Mouse (Mus musculus): ENCODE data around the gene Purb. TPM values are rescaled to one million over a fixed set of nuclear protein-coding genes. Genes with fewer than 3 reads are reported as not detected.
A peak's percentile ranks its signal among the peaks of the same experiment; 100 is the strongest.
"Not testable (repeated sequence)": the region's sequence is repeated elsewhere in the genome, so short reads cannot be mapped to it uniquely, and the experiment has no call there.

The Purb gene
- polyA plus RNA-seq, 1 experiment from 2014 or later, result 25.9 TPM

GRCm38 (mm10) chr11:6430186-6430585, 45.5 kb downstream of the Purb start:
- no peak overlapping the region for H3K4me3 ChIP-seq (ENCODE audit: low read depth, low read length)
- H3K9ac ChIP-seq, result no peak overlapping the region
- H3K9me3 ChIP-seq (ENCODE audit: low read depth, low read length), result no peaks in the 10 kb centered on the region
- no peak for ATAC-seq (ENCODE audit: insufficient read depth)
- H3K4me1 ChIP-seq (ENCODE audit: insufficient read depth), result no peaks in the 10 kb centered on the region
- peaks cover 96% of the 10 kb centered on the region for H3K36me3 ChIP-seq (ENCODE audit: insufficient read depth)
- DNase-seq, result no peak
- 91% methylated on average over 7 of the region's 7 CpGs for WGBS
- no peak overlapping the region for H3K27ac ChIP-seq (ENCODE audit: low read depth)
- no peak overlapping the region for H3K4me2 ChIP-seq
- H3K27me3 ChIP-seq (ENCODE audit: insufficient read depth, low read length), result no peaks in the 10 kb centered on the region
- no peak for TF ChIP-seq CTCF (IDR thresholded peaks at IDR 0.05; ENCODE audit: low read depth)

- peaks cover 63% of the 10 kb centered on the region for H3K36me3 ChIP-seq (ENCODE audit: insufficient read depth)
- 66% methylated on average over 2 of the region's 2 CpGs for WGBS
- no peak for DNase-seq
- no peak for ATAC-seq (ENCODE audit: insufficient read depth)
- TF ChIP-seq CTCF (IDR thresholded peaks at IDR 0.05; ENCODE audit: low read depth), result no peak
- no peaks in the 10 kb centered on the region for H3K9me3 ChIP-seq (ENCODE audit: low read depth, low read length)
- H3K27ac ChIP-seq (ENCODE audit: low read depth), result no peak overlapping the region
- H3K4me3 ChIP-seq (ENCODE audit: low read depth, low read length), result no peak overlapping the region
- no peak overlapping the region for H3K9ac ChIP-seq
- H3K4me2 ChIP-seq, result no peak overlapping the region
- no peaks in the 10 kb centered on the region for H3K4me1 ChIP-seq (ENCODE audit: insufficient read depth)
- H3K27me3 ChIP-seq (ENCODE audit: insufficient read depth, low read length), result no peaks in the 10 kb centered on the region
These were observed 54.9 kb downstream of the Purb start for GRCm38 (mm10) chr11:6420722-6421350.

GRCm38 (mm10) chr11:6420283-6420703, 55.4 kb downstream of the Purb start:
- 15% methylated on average over 1 of the region's 1 CpGs for WGBS
- no peak for TF ChIP-seq CTCF (IDR thresholded peaks at IDR 0.05; ENCODE audit: low read depth)
- ATAC-seq (ENCODE audit: insufficient read depth) (no peak), DNase-seq (no peak)
- H3K27me3 ChIP-seq (ENCODE audit: insufficient read depth, low read length), result no peaks in the 10 kb centered on the region
- peaks cover 60% of the 10 kb centered on the region for H3K36me3 ChIP-seq (ENCODE audit: insufficient read depth)
- H3K9ac ChIP-seq, result no peak overlapping the region
- no peak overlapping the region; the same call in 1 of the 2 replicates for H3K27ac ChIP-seq (ENCODE audit: low read depth)
- no peak overlapping the region for H3K4me2 ChIP-seq
- H3K4me3 ChIP-seq (ENCODE audit: low read depth, low read length), result no peak overlapping the region
- no peaks in the 10 kb centered on the region for H3K9me3 ChIP-seq (ENCODE audit: low read depth, low read length)
- no peaks in the 10 kb centered on the region for H3K4me1 ChIP-seq (ENCODE audit: insufficient read depth)

- not testable (repeated sequence) for H3K27ac ChIP-seq (ENCODE audit: low read depth); H3K9me3 ChIP-seq (ENCODE audit: low read depth, low read length); DNase-seq; H3K27me3 ChIP-seq (ENCODE audit: insufficient read depth, low read length); H3K4me3 ChIP-seq (ENCODE audit: low read depth, low read length); H3K4me2 ChIP-seq; H3K9ac ChIP-seq; H3K4me1 ChIP-seq (ENCODE audit: insufficient read depth); ATAC-seq (ENCODE audit: insufficient read depth)
- WGBS, result 60% methylated on average over 4 of the region's 4 CpGs
- peaks cover 52% of the 10 kb centered on the region for H3K36me3 ChIP-seq (ENCODE audit: insufficient read depth)
These were observed 56.6 kb downstream of the Purb start for GRCm38 (mm10) chr11:6419156-6419555.

GRCm38 (mm10) chr11:6418751-6419150, 57.0 kb downstream of the Purb start:
- Histone ChIP-seq H3K27ac (ENCODE audit: low read depth) (no peak overlapping the region), H3K4me3 (ENCODE audit: low read depth, low read length) (peak overlapping the region; percentile 95; the same call in 1 of the 2 replicates), H3K4me2 (peak overlapping the region; percentile 94), H3K4me1 (ENCODE audit: insufficient read depth) (no peaks in the 10 kb centered on the region), H3K9me3 (ENCODE audit: low read depth, low read length) (no peaks in the 10 kb centered on the region), H3K27me3 (ENCODE audit: insufficient read depth, low read length) (no peaks in the 10 kb centered on the region), H3K36me3 (ENCODE audit: insufficient read depth) (peaks cover 51% of the 10 kb centered on the region), H3K9ac (no peak overlapping the region)
- 74% methylated on average over 5 of the region's 5 CpGs for WGBS
- DNase-seq, result no peak
- no peak for TF ChIP-seq CTCF (IDR thresholded peaks at IDR 0.05; ENCODE audit: low read depth)
- no peak for ATAC-seq (ENCODE audit: insufficient read depth)

Small RNA genes lying within 50 kb of the gene (microRNA-seq; reads per million reads assigned to microRNA genes)
- gene Gm22123 (ENCODE audit: borderline number of aligned reads), result not detected

Other genes with a start within 250 kb of the Purb start
- gene Npc1l1, start 245.8 kb downstream of the Purb start, polyA plus RNA-seq (2014; fragmentation: Nextera tagmentation; extraction: Ambion mirVana), result 0.04 TPM in 1 of 2 replicates, not detected in the other
- gene Ddx56, start 208.1 kb downstream of the Purb start, polyA plus RNA-seq (2014; fragmentation: Nextera tagmentation; extraction: Ambion mirVana), result 102 and 106 TPM in 2 replicates
- 79.2 and 91.0 TPM in 2 replicates for gene Tmed4, start 201.0 kb downstream of the Purb start, polyA plus RNA-seq (2014; fragmentation: Nextera tagmentation; extraction: Ambion mirVana)
- 105 TPM in 2 replicates for gene Ogdh, start 184.3 kb downstream of the Purb start, polyA plus RNA-seq (2014; fragmentation: Nextera tagmentation; extraction: Ambion mirVana)
- gene Zmiz2, start 86.8 kb downstream of the Purb start, polyA plus RNA-seq (2014; fragmentation: Nextera tagmentation; extraction: Ambion mirVana), result 11.8 and 12.9 TPM in 2 replicates
- gene Ppia, start 60.5 kb downstream of the Purb start, polyA plus RNA-seq (2014; fragmentation: Nextera tagmentation; extraction: Ambion mirVana), result 6,177 and 6,257 TPM in 2 replicates
- gene H2afv, start 31.5 kb downstream of the Purb start, polyA plus RNA-seq (2014; fragmentation: Nextera tagmentation; extraction: Ambion mirVana), result 562 and 581 TPM in 2 replicates
- 1.2 and 2.1 TPM in 2 replicates for gene Myo1g, start 45.0 kb upstream of the Purb start, polyA plus RNA-seq (2014; fragmentation: Nextera tagmentation; extraction: Ambion mirVana)
- 88.8 and 94.3 TPM in 2 replicates for gene Ccm2, start 71.0 kb upstream of the Purb start, polyA plus RNA-seq (2014; fragmentation: Nextera tagmentation; extraction: Ambion mirVana)
- gene Nacad, start 130.1 kb upstream of the Purb start, polyA plus RNA-seq (2014; fragmentation: Nextera tagmentation; extraction: Ambion mirVana), result 2.5 and 2.7 TPM in 2 replicates
- gene Tbrg4, start 150.2 kb upstream of the Purb start, polyA plus RNA-seq (2014; fragmentation: Nextera tagmentation; extraction: Ambion mirVana), result 43.2 and 46.6 TPM in 2 replicates
- not detected in 2 replicates for gene Wap, start 162.7 kb upstream of the Purb start, polyA plus RNA-seq (2014; fragmentation: Nextera tagmentation; extraction: Ambion mirVana)
- 1.2 and 1.9 TPM in 2 replicates for gene Ramp3, start 182.6 kb upstream of the Purb start, polyA plus RNA-seq (2014; fragmentation: Nextera tagmentation; extraction: Ambion mirVana)

Measured in lung, embryonic 14.5 days (tissue).